Mouse (Mus musculus): ENCODE data around the gene Ahsa1.

DNA sequence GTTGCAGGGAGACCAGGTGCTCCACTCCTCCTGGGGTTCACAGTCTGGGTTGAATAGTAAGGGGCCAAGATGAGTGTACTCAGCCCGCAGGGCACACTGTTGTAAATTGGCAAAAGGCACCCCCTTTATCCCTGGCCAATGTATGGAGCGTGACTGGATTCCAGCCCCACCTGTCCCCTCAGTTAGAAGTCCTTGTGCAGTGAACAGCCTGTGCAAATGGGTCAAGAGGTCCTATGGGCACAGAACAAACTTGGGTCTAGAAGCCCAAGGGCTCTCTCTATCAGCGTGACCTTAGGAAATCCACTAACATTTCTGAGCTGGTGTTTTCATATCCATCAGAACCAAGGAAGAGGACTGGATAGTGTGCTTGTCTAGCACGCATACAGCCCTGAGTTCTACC, 16.5 kb downstream of the Ahsa1 start:
- TF ChIP-seq CTCF (IDR thresholded peaks at IDR 0.05; ENCODE audit: insufficient read depth, low read length) (no peak), POLR2A (IDR thresholded peaks at IDR 0.05; ENCODE audit: borderline replicate concordance, extremely low read depth, low read depth, low read length) (no peak)
